Mouse (Mus musculus): ENCODE measurements around the gene Rnf182. TPM values are rescaled to one million over a fixed set of nuclear protein-coding genes. Genes with fewer than 3 reads are reported as not detected.

Rnf182 gene
- polyA plus RNA-seq, 1 experiment = not detected

- Histone ChIP-seq H3K9me3 (ENCODE audit: control insufficient read depth, low read length) (no peaks in the 10 kb centered on the region), H3K27me3 (ENCODE audit: control insufficient read depth) (peaks cover 3% of the 10 kb centered on the region; the same call in 1 of the 2 replicates), H3K4me3 (replicated peaks) (no peak overlapping the region), H3K36me3 (ENCODE audit: control insufficient read depth) (no peaks in the 10 kb centered on the region), H3K4me1 (ENCODE audit: control insufficient read depth) (no peaks in the 10 kb centered on the region)
- TF ChIP-seq TAL1 (IDR thresholded peaks at IDR 0.05; ENCODE audit: low read length) (no peak), GATA1 (IDR thresholded peaks at IDR 0.05; ENCODE audit: low read length) (no peak)
These were observed 89.1 kb downstream of the Rnf182 start for GRCm38 (mm10) chr13:43704533-43705116.

GRCm38 (mm10) chr13:43706387-43706786, 90.9 kb downstream of the Rnf182 start:
- no peaks in the 10 kb centered on the region for H3K36me3 ChIP-seq (ENCODE audit: control insufficient read depth)
- H3K4me3 ChIP-seq (replicated peaks) = no peak overlapping the region
- TF ChIP-seq GATA1 (IDR thresholded peaks at IDR 0.05; ENCODE audit: low read length) (no peak), TAL1 (IDR thresholded peaks at IDR 0.05; ENCODE audit: low read length) (no peak)

GRCm38 (mm10) chr13:43709529-43709928, 94.0 kb downstream of the Rnf182 start:
- H3K4me3 ChIP-seq (replicated peaks) = no peak overlapping the region
- TF ChIP-seq GATA1 (IDR thresholded peaks at IDR 0.05; ENCODE audit: low read length) = no peak
- H3K36me3 ChIP-seq (ENCODE audit: control insufficient read depth) = no peaks in the 10 kb centered on the region
- H3K27me3 ChIP-seq (ENCODE audit: control insufficient read depth) = no peaks in the 10 kb centered on the region; the same call in none of the 2 replicates
- H3K4me1 ChIP-seq (ENCODE audit: control insufficient read depth) = no peaks in the 10 kb centered on the region
- H3K9me3 ChIP-seq (ENCODE audit: control insufficient read depth, low read length) = no peaks in the 10 kb centered on the region

More at GRCm38 (mm10) chr13:43706387-43706786, 90.9 kb downstream of the Rnf182 start:
- H3K4me1 ChIP-seq (ENCODE audit: control insufficient read depth) = no peaks in the 10 kb centered on the region
- H3K27me3 ChIP-seq (ENCODE audit: control insufficient read depth) = peaks cover 3% of the 10 kb centered on the region; the same call in 1 of the 2 replicates
- H3K9me3 ChIP-seq (ENCODE audit: control insufficient read depth, low read length) = no peaks in the 10 kb centered on the region

GRCm38 (mm10) chr13:43711708-43712314, 96.3 kb downstream of the Rnf182 start:
- Histone ChIP-seq H3K36me3 (ENCODE audit: control insufficient read depth) (no peaks in the 10 kb centered on the region), H3K27me3 (ENCODE audit: control insufficient read depth) (no peaks in the 10 kb centered on the region; the same call in none of the 2 replicates), H3K9me3 (ENCODE audit: control insufficient read depth, low read length) (no peaks in the 10 kb centered on the region), H3K4me3 (replicated peaks) (no peak overlapping the region), H3K4me1 (ENCODE audit: control insufficient read depth) (no peaks in the 10 kb centered on the region)
- no peak for TF ChIP-seq GATA1 (IDR thresholded peaks at IDR 0.05; ENCODE audit: low read length)
- TF ChIP-seq TAL1 (IDR thresholded peaks at IDR 0.05; ENCODE audit: low read length) = no peak

DNA sequence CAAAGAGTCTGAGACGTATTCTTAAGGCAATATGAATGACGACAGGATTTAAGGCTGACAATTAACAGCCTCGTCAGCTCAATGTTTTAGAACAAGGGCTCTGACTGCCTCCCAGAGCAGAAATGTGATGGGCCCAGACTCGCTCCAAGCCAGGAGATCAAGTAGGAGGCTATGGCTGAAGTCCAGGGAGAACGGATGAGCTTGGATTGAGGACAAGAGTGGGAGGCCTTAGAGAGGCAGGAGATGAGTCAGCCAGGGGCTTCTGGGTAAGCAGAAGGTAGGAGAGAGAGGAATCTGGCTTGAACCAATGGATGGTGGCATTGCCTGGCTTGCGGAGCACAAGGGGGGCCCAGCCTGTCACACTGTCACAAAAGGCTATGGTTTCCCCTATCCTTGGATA, 99.2 kb downstream of the Rnf182 start:
- no peaks in the 10 kb centered on the region; the same call in 1 of the 2 replicates for H3K4me1 ChIP-seq (ENCODE audit: control insufficient read depth)
- no peaks in the 10 kb centered on the region for H3K9me3 ChIP-seq (ENCODE audit: control insufficient read depth, low read length)
- no peak for TF ChIP-seq TAL1 (IDR thresholded peaks at IDR 0.05; ENCODE audit: low read length)
- no peaks in the 10 kb centered on the region; the same call in none of the 2 replicates for H3K27me3 ChIP-seq (ENCODE audit: control insufficient read depth)
- no peak overlapping the region for H3K4me3 ChIP-seq (replicated peaks)
- no peaks in the 10 kb centered on the region for H3K36me3 ChIP-seq (ENCODE audit: control insufficient read depth)

- no peaks in the 10 kb centered on the region; the same call in none of the 2 replicates for H3K27me3 ChIP-seq (ENCODE audit: control insufficient read depth)
- H3K4me1 ChIP-seq (ENCODE audit: control insufficient read depth) = no peaks in the 10 kb centered on the region; the same call in 1 of the 2 replicates
- TF ChIP-seq GATA1 (IDR thresholded peaks at IDR 0.05; ENCODE audit: low read length) = no peak
- no peak for TF ChIP-seq TAL1 (IDR thresholded peaks at IDR 0.05; ENCODE audit: low read length)
- no peaks in the 10 kb centered on the region for H3K9me3 ChIP-seq (ENCODE audit: control insufficient read depth, low read length)
- no peak overlapping the region for H3K4me3 ChIP-seq (replicated peaks)
- H3K36me3 ChIP-seq (ENCODE audit: control insufficient read depth) = no peaks in the 10 kb centered on the region
These were observed 100.0 kb downstream of the Rnf182 start for GRCm38 (mm10) chr13:43715466-43715865.

DNA sequence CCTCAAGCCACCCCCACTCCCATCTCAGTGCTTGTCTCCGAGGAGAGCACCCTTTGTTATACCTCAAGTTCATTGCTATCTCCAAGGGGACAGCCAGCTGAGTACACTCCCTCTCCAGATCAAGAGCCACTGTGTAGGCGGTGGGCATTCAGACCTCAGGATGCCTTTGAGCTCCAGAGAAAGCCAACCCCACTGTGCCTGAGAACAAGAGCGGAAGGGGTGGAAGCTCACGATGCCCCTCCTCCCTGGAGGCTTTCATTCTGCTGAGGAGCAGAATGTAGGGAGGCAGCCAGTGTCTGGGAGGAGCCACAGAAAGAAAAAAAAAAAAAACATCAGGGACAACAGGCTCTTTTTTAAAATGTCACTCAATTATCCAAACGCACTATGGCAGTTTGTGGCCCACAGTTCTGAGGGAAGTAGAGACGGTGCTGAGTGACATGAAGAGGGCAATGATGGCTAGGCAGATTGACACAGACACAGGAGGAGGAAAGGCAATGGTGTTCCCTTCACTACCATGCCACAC, 101.1 kb downstream of the Rnf182 start:
- no peak for TF ChIP-seq GATA1 (IDR thresholded peaks at IDR 0.05; ENCODE audit: low read length)
- TF ChIP-seq TAL1 (IDR thresholded peaks at IDR 0.05; ENCODE audit: low read length) = no peak
- no peaks in the 10 kb centered on the region for H3K9me3 ChIP-seq (ENCODE audit: control insufficient read depth, low read length)
- H3K27me3 ChIP-seq (ENCODE audit: control insufficient read depth) = no peaks in the 10 kb centered on the region; the same call in none of the 2 replicates
- H3K4me1 ChIP-seq (ENCODE audit: control insufficient read depth) = no peaks in the 10 kb centered on the region; the same call in 1 of the 2 replicates
- H3K4me3 ChIP-seq (replicated peaks) = no peak overlapping the region
- no peaks in the 10 kb centered on the region for H3K36me3 ChIP-seq (ENCODE audit: control insufficient read depth)

GRCm38 (mm10) chr13:43718173-43718572, 102.7 kb downstream of the Rnf182 start:
- TF ChIP-seq GATA1 (IDR thresholded peaks at IDR 0.05; ENCODE audit: low read length) = no peak
- no peak for TF ChIP-seq TAL1 (IDR thresholded peaks at IDR 0.05; ENCODE audit: low read length)
- H3K36me3 ChIP-seq (ENCODE audit: control insufficient read depth) = no peaks in the 10 kb centered on the region
- no peaks in the 10 kb centered on the region; the same call in 1 of the 2 replicates for H3K4me1 ChIP-seq (ENCODE audit: control insufficient read depth)
- H3K4me3 ChIP-seq (replicated peaks) = no peak overlapping the region
- no peaks in the 10 kb centered on the region for H3K9me3 ChIP-seq (ENCODE audit: control insufficient read depth, low read length)
- no peaks in the 10 kb centered on the region; the same call in 1 of the 2 replicates for H3K27me3 ChIP-seq (ENCODE audit: control insufficient read depth)

DNA sequence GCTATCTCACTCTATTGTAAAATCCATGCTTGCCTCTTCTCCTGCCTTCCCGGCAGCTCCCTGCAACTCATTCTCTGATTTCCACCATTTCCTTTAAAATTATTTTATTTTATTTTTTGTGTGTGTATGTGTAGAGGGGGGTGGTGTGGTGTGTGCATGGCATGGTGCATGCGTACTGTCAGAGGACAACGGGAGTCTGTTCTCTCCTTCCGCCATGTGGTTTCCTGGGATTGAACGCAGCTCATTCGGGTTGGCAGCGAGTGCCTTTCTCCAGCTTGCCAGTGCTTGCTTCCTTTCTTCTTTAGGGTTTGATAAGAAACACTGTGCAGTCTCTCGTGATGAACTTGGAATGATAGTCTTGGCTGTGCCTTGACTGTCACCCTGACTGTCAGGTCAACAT, 105.0 kb downstream of the Rnf182 start:
- H3K4me3 ChIP-seq (replicated peaks) = no peak overlapping the region
- H3K4me1 ChIP-seq (ENCODE audit: control insufficient read depth) = no peaks in the 10 kb centered on the region; the same call in 1 of the 2 replicates
- TF ChIP-seq TAL1 (IDR thresholded peaks at IDR 0.05; ENCODE audit: low read length) = no peak
- TF ChIP-seq GATA1 (IDR thresholded peaks at IDR 0.05; ENCODE audit: low read length) = no peak
- H3K27me3 ChIP-seq (ENCODE audit: control insufficient read depth) = no peaks in the 10 kb centered on the region
- no peaks in the 10 kb centered on the region for H3K9me3 ChIP-seq (ENCODE audit: control insufficient read depth, low read length)
- no peaks in the 10 kb centered on the region for H3K36me3 ChIP-seq (ENCODE audit: control insufficient read depth)

Other genes with a start within 250 kb of the Rnf182 start
- gene Nol7, start 217.3 kb upstream of the Rnf182 start, polyA plus RNA-seq (2012) = 24.4 and 27.4 TPM in 2 replicates
- gene Ranbp9, start 134.4 kb upstream of the Rnf182 start, polyA plus RNA-seq (2012) = 2.1 and 2.7 TPM in 2 replicates
- 0.23 and 0.30 TPM in 2 replicates for gene Mcur1, start 55.5 kb upstream of the Rnf182 start, polyA plus RNA-seq (2012)
- gene Cd83, start 169.1 kb downstream of the Rnf182 start, polyA plus RNA-seq (2012) = not detected in 2 replicates